Mouse (Mus musculus) heart, embryonic 11.5 days (tissue): ENCODE data around the gene Car5a. TPM values are rescaled to one million over a fixed set of nuclear protein-coding genes. Genes with fewer than 3 reads are reported as not detected.

Experiments
- ATAC-seq: fragments of 200-750 bp; cut with Nextera tagmentation; replicated peaks from 2 replicates; pipeline ENCODE4 v1.8.0; 2017; ENCODE audit warnings: moderate library complexity; ENCODE audit not compliant: insufficient number of reproducible peaks, low FRiP score, low TSS enrichment
- H3K27ac ChIP-seq: fragments of 300-500 bp; sonication (generic); 2 replicates; pipeline ENCODE4 v1.5.1; 2014; ENCODE audit warnings: mild to moderate bottlenecking, low read depth, low read length
- H3K27me3 ChIP-seq: fragments of 300-500 bp; sonication (generic); 2 replicates; pipeline ENCODE4 v1.6.1; 2014; ENCODE audit warnings: mild to moderate bottlenecking, low read length, mixed read lengths; ENCODE audit not compliant: control insufficient read depth, insufficient read depth
- H3K36me3 ChIP-seq: fragments of 300-500 bp; sonication (generic); 2 replicates; pipeline ENCODE4 v1.6.1; 2014; ENCODE audit warnings: mild to moderate bottlenecking, low read length, moderate library complexity, mixed read lengths; ENCODE audit not compliant: control insufficient read depth, insufficient read depth
- H3K4me1 ChIP-seq: fragments of 300-500 bp; sonication (generic); 2 replicates; pipeline ENCODE4 v1.6.1; 2014; ENCODE audit warnings: low read length; ENCODE audit not compliant: control insufficient read depth, insufficient read depth
- H3K4me2 ChIP-seq: fragments of 300-500 bp; sonication (generic); 2 replicates; pipeline ENCODE4 v1.6.1; 2014; ENCODE audit warnings: mild to moderate bottlenecking, moderate library complexity
- H3K4me3 ChIP-seq: fragments of 300-500 bp; sonication (generic); 2 replicates; pipeline ENCODE4 v1.5.1; 2014; ENCODE audit warnings: low read depth, low read length
- H3K9ac ChIP-seq: fragments of 300-500 bp; sonication (generic); 2 replicates; pipeline ENCODE4 v1.6.1; 2014; ENCODE audit warnings: mild to moderate bottlenecking, low read depth, low read length, moderate library complexity
- H3K9me3 ChIP-seq: fragments of 300-500 bp; sonication (generic); replicated peaks from 2 replicates; pipeline ENCODE4 v1.6.1; 2016; ENCODE audit warnings: low read length; ENCODE audit not compliant: control insufficient read depth
- WGBS: fragments of 180-500 bp; shearing (Covaris S2); extraction: QIAGEN DNeasy Blood & Tissue Kit; methylation state at CpG from one replicate; pipeline ENCODE4 v1.1.7; 2014; ENCODE audit not compliant: insufficient replicate concordance; 5-methylcytosine and 5-hydroxymethylcytosine counted together
- polyA plus RNA-seq: library from polyadenylated mRNA; unstranded; fragments of >200 nt; fragmentation: Nextera tagmentation; extraction: Ambion mirVana; gene quantifications from 2 replicates; pipeline ENCODE4 v1.2.1, GENCODE M21; 2014

Car5a gene
- polyA plus RNA-seq, 1 experiment from 2014 or later: not detected

- H3K4me1 ChIP-seq: peaks cover 29% of the 10 kb centered on the region
- H3K4me3 ChIP-seq: no peak overlapping the region
These were observed 40.7 kb downstream of the Car5a start for GRCm38 (mm10) chr8:121903977-121904376.

DNA sequence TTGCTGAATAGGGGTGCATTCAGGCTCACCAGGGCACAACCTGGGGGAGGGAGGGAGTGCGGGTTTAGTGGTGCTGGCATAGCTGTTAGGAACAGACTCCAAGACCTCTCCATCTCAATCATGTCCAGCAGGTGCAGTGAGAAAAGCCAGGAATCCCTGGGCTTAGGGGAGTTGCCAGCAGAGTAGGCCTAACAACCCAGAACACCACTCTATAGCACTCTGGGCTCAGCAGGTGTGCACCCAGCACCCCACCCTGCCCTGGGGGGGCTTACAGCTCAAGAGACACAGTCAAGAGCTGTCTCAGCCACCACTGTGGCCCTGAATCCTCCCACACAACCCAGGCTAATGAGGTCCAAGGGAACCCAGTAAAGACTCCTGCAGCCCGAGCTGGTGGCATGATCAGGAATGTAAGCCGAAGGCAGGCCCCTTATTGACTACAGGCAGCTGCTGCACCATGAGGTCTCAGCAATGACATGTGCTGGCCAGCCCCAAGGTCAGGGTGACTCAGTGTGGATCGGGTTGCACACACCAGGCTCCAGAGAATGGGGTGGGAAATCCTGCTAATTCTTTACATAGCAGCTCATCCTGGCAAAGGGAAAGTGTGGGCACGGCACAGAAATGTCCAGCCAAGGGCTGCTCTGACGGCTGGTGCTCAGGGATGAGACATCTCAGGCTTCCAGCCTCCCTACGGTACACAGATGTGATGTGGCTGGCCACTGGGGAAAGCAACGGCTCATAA is 43.0 kb downstream of the Car5a start:
- Histone ChIP-seq H3K27me3 (no peaks in the 10 kb centered on the region), H3K36me3 (no peaks in the 10 kb centered on the region), H3K4me2 (no peak overlapping the region), H3K9ac (peak overlapping the region; percentile 47), H3K4me1 (peaks cover 52% of the 10 kb centered on the region), H3K9me3 (no peaks in the 10 kb centered on the region), H3K27ac (peak overlapping the region; percentile 18; the same call in 1 of the 2 replicates), H3K4me3 (no peak overlapping the region)
- WGBS: 47% methylated on average over 8 of the region's 8 CpGs
- no peak for ATAC-seq

More at GRCm38 (mm10) chr8:121903977-121904376, 40.7 kb downstream of the Car5a start:
- no peak for ATAC-seq
- H3K27me3 ChIP-seq: no peaks in the 10 kb centered on the region
- no peak overlapping the region for H3K9ac ChIP-seq
- no peak overlapping the region for H3K4me2 ChIP-seq
- H3K27ac ChIP-seq: no peak overlapping the region
- H3K36me3 ChIP-seq: no peaks in the 10 kb centered on the region
- WGBS: 53% methylated on average over 6 of the region's 6 CpGs
- no peaks in the 10 kb centered on the region for H3K9me3 ChIP-seq

DNA sequence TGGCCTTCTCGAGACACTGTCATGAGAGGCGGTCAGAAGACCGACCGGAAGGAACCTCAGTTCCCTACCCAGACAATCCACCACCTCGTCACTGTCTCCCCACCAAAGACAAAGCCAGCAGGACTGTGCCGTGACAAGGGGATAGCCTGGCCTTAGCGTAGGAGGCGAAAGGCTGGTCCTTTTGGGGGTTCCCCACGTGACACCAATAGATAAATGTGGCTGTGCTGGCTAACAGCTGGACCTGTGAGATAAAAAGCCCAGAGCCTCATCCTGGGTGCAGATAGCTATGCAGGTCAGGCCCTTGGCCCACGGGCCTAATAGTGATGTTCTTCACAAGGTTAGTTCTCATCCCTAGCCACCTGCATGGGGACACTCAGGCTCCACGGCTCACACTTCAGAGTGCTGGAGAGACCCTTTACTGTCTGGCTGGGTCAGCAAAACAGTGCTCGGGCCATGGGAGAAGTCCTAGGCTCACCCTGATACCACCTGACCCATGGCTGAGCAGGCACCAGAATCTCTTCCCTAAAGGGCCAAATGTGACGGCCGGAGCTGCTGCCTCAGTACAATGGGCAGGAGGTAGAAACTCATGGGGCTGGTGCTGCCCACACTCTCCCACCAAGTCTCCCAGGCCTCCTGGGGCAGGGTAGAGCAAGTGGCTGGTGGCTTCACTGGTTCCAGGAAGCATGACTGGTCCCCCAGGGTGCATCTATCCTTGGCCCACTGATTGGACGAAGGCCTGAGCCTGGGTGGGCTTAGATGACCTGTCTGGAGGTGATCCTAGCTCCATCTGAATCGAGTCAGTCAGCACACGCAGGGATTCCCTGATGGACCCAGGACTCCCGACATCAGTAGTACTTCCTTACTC is 45.3 kb downstream of the Car5a start:
- Histone ChIP-seq H3K9ac (peak overlapping the region; percentile 57; the same call in 1 of the 2 replicates), H3K27me3 (no peaks in the 10 kb centered on the region), H3K36me3 (no peaks in the 10 kb centered on the region), H3K4me2 (peak overlapping the region; percentile 54), H3K4me1 (peaks cover 49% of the 10 kb centered on the region), H3K27ac (peak overlapping the region; percentile 82), H3K9me3 (no peaks in the 10 kb centered on the region), H3K4me3 (no peak overlapping the region)
- peak; percentile 76 for ATAC-seq
- WGBS: 72% methylated on average over 18 of the region's 18 CpGs

DNA sequence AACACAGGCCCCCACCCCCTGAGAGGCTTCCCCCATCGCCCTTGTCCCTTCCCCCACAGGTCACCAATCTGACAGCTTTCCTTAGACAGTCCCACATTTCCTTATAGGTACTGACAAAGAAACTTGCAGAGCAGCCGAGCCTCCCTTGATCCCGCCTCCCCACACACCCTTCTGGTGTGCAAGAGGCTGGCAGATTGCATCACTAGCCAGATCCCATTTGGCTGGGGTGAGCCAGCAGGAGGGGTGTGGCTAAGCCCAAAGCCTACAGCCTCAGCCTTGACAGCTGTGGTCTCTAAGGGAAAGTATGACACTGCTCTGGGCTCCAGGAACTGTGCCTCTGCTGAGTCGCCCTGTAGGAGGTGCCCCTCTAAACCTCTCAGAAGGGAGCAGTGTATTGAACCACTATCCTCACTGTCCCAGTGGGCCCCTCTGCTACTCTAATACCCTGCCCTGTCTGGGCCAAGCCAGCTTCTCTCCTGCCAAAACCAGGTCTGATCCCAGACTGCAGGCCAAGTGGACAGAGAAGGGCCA is 46.2 kb downstream of the Car5a start:
- peak; percentile 86 for ATAC-seq
- no peak overlapping the region for H3K4me3 ChIP-seq
- no peaks in the 10 kb centered on the region for H3K27me3 ChIP-seq
- no peaks in the 10 kb centered on the region for H3K9me3 ChIP-seq
- H3K9ac ChIP-seq: peak overlapping the region; percentile 57
- peak overlapping the region; percentile 82 for H3K27ac ChIP-seq
- WGBS: 4% methylated on average over 4 of the region's 4 CpGs
- no peaks in the 10 kb centered on the region for H3K36me3 ChIP-seq
- peak overlapping the region; percentile 54 for H3K4me2 ChIP-seq
- peaks cover 50% of the 10 kb centered on the region for H3K4me1 ChIP-seq

DNA sequence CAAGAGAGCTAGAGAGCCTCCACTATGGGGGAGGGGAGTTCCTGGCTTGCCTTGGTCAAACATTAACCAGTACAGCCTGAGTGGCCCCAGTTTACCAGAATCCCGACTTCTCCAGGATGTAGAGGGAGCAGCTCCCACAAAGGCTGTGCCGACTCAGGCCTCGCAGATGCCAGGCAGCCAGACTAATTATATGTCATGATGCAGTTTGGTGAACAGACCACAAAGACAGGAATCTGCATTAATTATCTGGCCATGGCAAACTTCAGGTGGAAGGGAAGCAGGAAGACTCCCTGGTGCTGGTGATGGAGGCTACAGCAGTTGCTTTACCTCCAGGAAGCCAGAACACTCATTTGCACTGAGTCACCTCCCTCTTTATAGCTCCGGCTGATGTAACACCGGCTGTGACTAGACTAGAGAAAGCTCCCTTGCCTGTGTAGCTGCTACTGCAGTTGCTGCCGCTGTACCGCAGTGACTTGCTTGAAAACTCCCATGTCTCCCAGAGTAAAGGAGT is 46.8 kb downstream of the Car5a start:
- H3K9me3 ChIP-seq: no peaks in the 10 kb centered on the region
- H3K4me1 ChIP-seq: peaks cover 52% of the 10 kb centered on the region
- H3K36me3 ChIP-seq: no peaks in the 10 kb centered on the region
- H3K27me3 ChIP-seq: no peaks in the 10 kb centered on the region
- peak overlapping the region; percentile 57 for H3K9ac ChIP-seq
- H3K27ac ChIP-seq: peak overlapping the region; percentile 82
- no peak overlapping the region for H3K4me3 ChIP-seq
- 0 out of 2 replicates have a peak, but pooled peaks have one; percentile 6 for ATAC-seq
- 30% methylated on average over 7 of the region's 7 CpGs for WGBS
- peak overlapping the region; percentile 54 for H3K4me2 ChIP-seq

DNA sequence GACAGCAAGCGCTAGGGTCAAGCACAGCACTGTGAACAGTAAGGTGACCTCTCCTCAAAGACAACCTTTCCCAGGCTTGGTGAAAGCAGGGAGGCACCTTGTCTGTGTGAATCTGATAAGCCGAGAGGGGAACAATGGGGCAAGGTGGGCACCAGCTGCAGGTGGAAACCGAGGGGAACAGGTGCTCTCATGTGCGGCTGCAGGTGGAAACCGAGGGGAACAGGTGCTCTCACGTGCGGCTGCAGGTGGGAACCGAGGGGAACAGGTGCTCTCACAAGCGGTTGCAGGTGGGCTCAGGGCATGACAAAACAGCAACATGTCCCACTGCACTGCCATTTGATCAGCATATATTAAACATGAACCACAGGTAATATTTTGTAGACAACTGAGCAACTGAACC is 47.5 kb downstream of the Car5a start:
- Histone ChIP-seq H3K9ac (0 out of 2 replicates have a peak overlapping the region, but pooled peaks have one; percentile 57), H3K4me1 (peaks cover 48% of the 10 kb centered on the region), H3K27ac (no peak overlapping the region), H3K9me3 (no peaks in the 10 kb centered on the region), H3K4me3 (no peak overlapping the region), H3K27me3 (no peaks in the 10 kb centered on the region), H3K36me3 (no peaks in the 10 kb centered on the region), H3K4me2 (peak overlapping the region; percentile 54; the same call in 1 of the 2 replicates)
- no peak for ATAC-seq
- 82% methylated on average over 9 of the region's 9 CpGs for WGBS

- 67% methylated on average over 12 of the region's 12 CpGs for WGBS
- Histone ChIP-seq H3K9ac (no peak overlapping the region), H3K4me1 (peaks cover 42% of the 10 kb centered on the region), H3K27me3 (no peaks in the 10 kb centered on the region), H3K9me3 (no peaks in the 10 kb centered on the region), H3K4me2 (no peak overlapping the region), H3K27ac (no peak overlapping the region), H3K36me3 (no peaks in the 10 kb centered on the region), H3K4me3 (no peak overlapping the region)
- ATAC-seq: no peak
These were observed 48.1 kb downstream of the Car5a start for GRCm38 (mm10) chr8:121896476-121897145.

- Histone ChIP-seq H3K4me2 (no peak overlapping the region), H3K9me3 (no peaks in the 10 kb centered on the region), H3K9ac (no peak overlapping the region), H3K4me3 (no peak overlapping the region), H3K4me1 (peaks cover 38% of the 10 kb centered on the region), H3K27ac (no peak overlapping the region), H3K36me3 (no peaks in the 10 kb centered on the region), H3K27me3 (no peaks in the 10 kb centered on the region)
- WGBS: 80% methylated on average over 7 of the region's 7 CpGs
- ATAC-seq: no peak
These were observed 48.8 kb downstream of the Car5a start for GRCm38 (mm10) chr8:121895910-121896309.
